Comparison of ENCODE assay signal across 15 mouse cellular contexts in the genomic region with DNA sequence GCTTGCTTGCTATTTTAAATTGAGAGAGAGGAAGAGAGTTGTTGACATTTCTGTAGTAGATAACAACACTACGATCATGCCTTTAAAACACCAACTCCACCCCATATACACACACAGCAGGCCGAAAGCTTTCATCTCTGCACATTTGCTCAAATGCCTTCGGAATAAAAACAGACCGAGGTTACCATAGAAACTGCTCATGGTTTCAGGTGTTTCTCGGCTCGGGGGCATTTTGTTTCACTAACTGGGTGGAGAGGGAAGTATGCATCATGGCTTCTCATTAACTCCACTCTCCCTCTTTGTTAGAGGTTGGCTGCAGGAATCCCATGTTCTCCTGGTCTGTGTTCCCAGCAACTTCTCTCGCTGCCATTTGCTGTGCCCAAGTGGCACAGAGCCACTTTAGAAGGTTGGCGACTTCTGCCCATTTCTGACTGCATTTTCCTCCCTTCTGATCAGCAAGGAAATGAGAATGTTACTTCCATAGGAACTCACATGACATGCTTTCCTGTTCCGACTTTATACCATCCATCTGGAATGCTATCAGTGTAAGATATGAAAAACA. TPM values are rescaled to one million over a fixed set of nuclear protein-coding genes. Genes with fewer than 3 reads are reported as not detected.
DNase-seq lines count a peak whose midpoint lies in the region; ATAC-seq and TF ChIP-seq lines count a peak whose summit lies in the region.
"Had no signal": no experiment of that assay in that cellular context is flagged by ENCODE, and none has a peak within 500 bp of the region (broad histone marks: within the 10 kb centered on the region; RNA-seq: fewer than 3 reads in every experiment).

No protein-coding gene starts in this region.

- H3K9me3 ChIP-seq in forebrain, postnatal 0 days (ENCODE audit: low read length) = no peaks in the 10 kb centered on the region
- H3K9me3 ChIP-seq in forebrain, embryonic 10.5 days = no peaks in the 10 kb centered on the region
- H3K9me3 ChIP-seq in midbrain, embryonic 16.5 days (replicated peaks; ENCODE audit: control insufficient read depth, low read length, poor library complexity, severe bottlenecking) = no peaks in the 10 kb centered on the region
- H3K9me3 ChIP-seq in midbrain, embryonic 10.5 days (replicated peaks) = no peaks in the 10 kb centered on the region

- WGBS in forebrain, postnatal 0 days = 31% methylated on average over 9 of the region's 9 CpGs
- WGBS in forebrain, embryonic 10.5 days = 76% methylated on average over 9 of the region's 9 CpGs
- WGBS in midbrain, embryonic 16.5 days = 47% methylated on average over 9 of the region's 9 CpGs
- 72% methylated on average over 9 of the region's 9 CpGs for WGBS in midbrain, embryonic 10.5 days

- H3K27ac ChIP-seq in forebrain, postnatal 0 days (ENCODE audit: low read depth, low read length) = peak overlapping the region; percentile 47
- no peak overlapping the region for H3K27ac ChIP-seq in forebrain, embryonic 10.5 days
- H3K27ac ChIP-seq in midbrain, embryonic 16.5 days (ENCODE audit: low read length) = peak overlapping the region; percentile 35
- no peak overlapping the region for H3K27ac ChIP-seq in midbrain, embryonic 10.5 days (replicated peaks)

- no peak overlapping the region for H3K4me2 ChIP-seq in forebrain, postnatal 0 days (ENCODE audit: low read depth)
- no peak overlapping the region for H3K4me2 ChIP-seq in midbrain, embryonic 16.5 days (ENCODE audit: low read length)

- H3K4me1 ChIP-seq in forebrain, postnatal 0 days (ENCODE audit: insufficient read depth) = peaks cover 9% of the 10 kb centered on the region; the same call in 1 of the 2 replicates
- peaks cover 16% of the 10 kb centered on the region for H3K4me1 ChIP-seq in forebrain, embryonic 10.5 days
- peaks cover 20% of the 10 kb centered on the region; the same call in 1 of the 2 replicates for H3K4me1 ChIP-seq in midbrain, embryonic 16.5 days (ENCODE audit: control insufficient read depth, insufficient read depth, low read length)
- peaks cover 7% of the 10 kb centered on the region for H3K4me1 ChIP-seq in midbrain, embryonic 10.5 days

- no peak overlapping the region for H3K4me3 ChIP-seq in forebrain, postnatal 0 days (ENCODE audit: low read depth, low read length)
- H3K4me3 ChIP-seq in forebrain, embryonic 10.5 days = no peak overlapping the region
- H3K4me3 ChIP-seq in midbrain, embryonic 16.5 days (ENCODE audit: low read depth, low read length) = no peak overlapping the region
- H3K4me3 ChIP-seq in midbrain, embryonic 10.5 days = no peak overlapping the region
- H3K4me3 ChIP-seq: myocyte had no signal

- TF ChIP-seq CTCF in forebrain, postnatal 0 days (IDR thresholded peaks at IDR 0.05; ENCODE audit: low read depth) = no peak

- 0 out of 2 replicates have a peak overlapping the region, but pooled peaks have one; percentile 15 for H3K9ac ChIP-seq in forebrain, postnatal 0 days
- H3K9ac ChIP-seq in midbrain, embryonic 16.5 days (ENCODE audit: low read depth, low read length) = no peak overlapping the region

- peak; percentile 61 for DNase-seq in forebrain, postnatal 0 days
- DNase-seq in forebrain, embryonic 10.5 days (ENCODE audit: extremely low spot score, low spot score) = no peak
- no peak for DNase-seq in midbrain, embryonic 10.5 days (ENCODE audit: low spot score)
- DNase-seq in brain, adult 2 months (ENCODE audit: low read depth, low spot score) = peak; percentile 72
- DNase-seq in naive thymus-derived CD4-positive, alpha-beta T cell, adult 2 months (ENCODE audit: low read depth) = peak; percentile 57
- DNase-seq in urinary bladder, adult 18-20 months (ENCODE audit: low spot score in 2 of 2) = no peak
- DNase-seq: lung, postnatal 4 days had no signal

- ATAC-seq in forebrain, postnatal 0 days = peak; percentile 25; the same call in 1 of the 2 replicates
- ATAC-seq in midbrain, embryonic 16.5 days = peak; percentile 61
- ATAC-seq: intestine, postnatal 0 days had no signal

- H3K27me3 ChIP-seq in forebrain, postnatal 0 days (ENCODE audit: insufficient read depth, low read length) = no peaks in the 10 kb centered on the region
- H3K27me3 ChIP-seq in forebrain, embryonic 10.5 days (ENCODE audit: poor library complexity, severe bottlenecking) = no peaks in the 10 kb centered on the region
- no peaks in the 10 kb centered on the region for H3K27me3 ChIP-seq in midbrain, embryonic 16.5 days (ENCODE audit: control insufficient read depth, insufficient read depth, low read depth, low read length)
- no peaks in the 10 kb centered on the region for H3K27me3 ChIP-seq in midbrain, embryonic 10.5 days (ENCODE audit: low read depth, poor library complexity, severe bottlenecking)

- H3K36me3 ChIP-seq in forebrain, postnatal 0 days (ENCODE audit: insufficient read depth) = no peaks in the 10 kb centered on the region
- no peaks in the 10 kb centered on the region for H3K36me3 ChIP-seq in forebrain, embryonic 10.5 days (replicated peaks)
- no peaks in the 10 kb centered on the region for H3K36me3 ChIP-seq in midbrain, embryonic 16.5 days (ENCODE audit: control insufficient read depth, insufficient read depth, low read length)
- no peaks in the 10 kb centered on the region for H3K36me3 ChIP-seq in midbrain, embryonic 10.5 days

RNA-seq across cellular contexts. Expression of a gene that starts 5.6 kb away (rescaled TPM):
- total RNA-seq in forebrain, postnatal 0 days (2014; rRNA removed) = 6.1 and 9.2 TPM in 2 replicates
- 11.8 and 13.6 TPM in 2 replicates for polyA plus RNA-seq in forebrain, postnatal 0 days (2015; fragmentation: Nextera tagmentation; extraction: Ambion mirVana)
- 3.0 and 3.3 TPM in 2 replicates for polyA plus RNA-seq in forebrain, embryonic 10.5 days (2016; fragmentation: Nextera tagmentation; extraction: Ambion mirVana)
- 7.4 and 7.6 TPM in 2 replicates for polyA plus RNA-seq in midbrain, embryonic 16.5 days (2015; fragmentation: Nextera tagmentation; extraction: Ambion mirVana)
- polyA plus RNA-seq in midbrain, embryonic 10.5 days (2016; fragmentation: Nextera tagmentation; extraction: Ambion mirVana) = 3.4 and 5.0 TPM in 2 replicates

RNA-seq across cellular contexts. Expression of a gene that starts 49.2 kb away (rescaled TPM):
- total RNA-seq in forebrain, postnatal 0 days (2014; rRNA removed) = 0.14 and 0.31 TPM in 2 replicates
- polyA plus RNA-seq in forebrain, postnatal 0 days (2015; fragmentation: Nextera tagmentation; extraction: Ambion mirVana) = 1.4 and 1.6 TPM in 2 replicates
- 0.04 and 0.05 TPM in 2 replicates for polyA plus RNA-seq in forebrain, embryonic 10.5 days (2016; fragmentation: Nextera tagmentation; extraction: Ambion mirVana)
- not detected in 2 replicates for polyA plus RNA-seq in midbrain, embryonic 16.5 days (2015; fragmentation: Nextera tagmentation; extraction: Ambion mirVana)
- polyA plus RNA-seq in midbrain, embryonic 10.5 days (2016; fragmentation: Nextera tagmentation; extraction: Ambion mirVana) = not detected in 2 replicates
- total RNA-seq: MEL had no signal
- polyA plus RNA-seq: myocyte had no signal

RNA-seq across cellular contexts. Expression of a gene that starts 55.2 kb away (rescaled TPM):
- total RNA-seq in forebrain, postnatal 0 days (2014; rRNA removed) = 0.15 TPM in 1 of 2 replicates, not detected in the other
- polyA plus RNA-seq in forebrain, postnatal 0 days (2015; fragmentation: Nextera tagmentation; extraction: Ambion mirVana) = not detected in 2 replicates
- polyA plus RNA-seq in forebrain, embryonic 10.5 days (2016; fragmentation: Nextera tagmentation; extraction: Ambion mirVana) = not detected in 2 replicates
- not detected in 2 replicates for polyA plus RNA-seq in midbrain, embryonic 16.5 days (2015; fragmentation: Nextera tagmentation; extraction: Ambion mirVana)
- polyA plus RNA-seq in midbrain, embryonic 10.5 days (2016; fragmentation: Nextera tagmentation; extraction: Ambion mirVana) = not detected in 2 replicates
- total RNA-seq: adrenal gland, adult 18-20 months; left cerebral cortex, adult 18-20 months; MEL had no signal
- polyA plus RNA-seq: heart, postnatal 0 days; myocyte; urinary bladder, adult 2 months had no signal

Comparison
In these comparisons a context has a peak if more than half of its experiments do, and no peak if none do; other contexts are left out.
1. DNase-seq: peak in forebrain, postnatal 0 days (single experiment), brain, adult 2 months (single experiment) and naive thymus-derived CD4-positive, alpha-beta T cell, adult 2 months (single experiment); none in forebrain, embryonic 10.5 days (single experiment), midbrain, embryonic 10.5 days (single experiment) and urinary bladder, adult 18-20 months (0 of 2).
2. H3K27ac ChIP-seq: peak in forebrain, postnatal 0 days (single experiment) and midbrain, embryonic 16.5 days (single experiment); none in forebrain, embryonic 10.5 days (single experiment) and midbrain, embryonic 10.5 days (single experiment).